9 mouse cellular contexts compared by ENCODE assay signal in genomic region chr16:23518567-23519369, GRCm38 (mm10). TPM values are rescaled to one million over a fixed set of nuclear protein-coding genes. Genes with fewer than 3 reads are reported as not detected.
DNase-seq lines count a peak whose midpoint lies in the region; ATAC-seq and TF ChIP-seq lines count a peak whose summit lies in the region.
"Had no signal": no experiment of that assay in that cellular context is flagged by ENCODE, and none has a peak within 500 bp of the region (broad histone marks: within the 10 kb centered on the region; RNA-seq: fewer than 3 reads in every experiment).

No protein-coding gene starts in this region.

- H3K27me3 ChIP-seq in heart, postnatal 0 days (ENCODE audit: control insufficient read depth, insufficient read depth, low read length), result no peaks in the 10 kb centered on the region
- no peaks in the 10 kb centered on the region for H3K27me3 ChIP-seq in C2C12 (ENCODE audit: control insufficient read depth, insufficient read depth, insufficient read length)
- no peaks in the 10 kb centered on the region; the same call in 1 of the 2 replicates for H3K27me3 ChIP-seq in liver, embryonic 13.5 days

- H3K79me2 ChIP-seq in C2C12 (ENCODE audit: control insufficient read depth, insufficient read depth), result no peaks in the 10 kb centered on the region

- intact Hi-C loops in heart, postnatal 14 days (cut with DNase I), result no loop called here

- peak overlapping the region; percentile 13 for H3ac ChIP-seq in C2C12 (ENCODE audit: control insufficient read depth, insufficient read length, low read depth)

- TF ChIP-seq EP300 in heart, postnatal 0 days (IDR thresholded peaks at IDR 0.05; ENCODE audit: low read depth), result no peak

- H3K36me3 ChIP-seq in heart, postnatal 0 days (replicated peaks; ENCODE audit: control insufficient read depth, insufficient read depth, low read length), result no peaks in the 10 kb centered on the region
- H3K36me3 ChIP-seq in C2C12 (ENCODE audit: control insufficient read depth, insufficient read depth), result no peaks in the 10 kb centered on the region
- H3K36me3 ChIP-seq in liver, embryonic 13.5 days, result no peaks in the 10 kb centered on the region

- H3K4me2 ChIP-seq in heart, postnatal 0 days (ENCODE audit: low read depth, low read length), result peak overlapping the region; percentile 64
- H3K4me2 ChIP-seq in liver, embryonic 13.5 days, result peak overlapping the region; percentile 49

- H3K4me1 ChIP-seq in heart, postnatal 0 days (ENCODE audit: control insufficient read depth, insufficient read depth), result peaks cover 22% of the 10 kb centered on the region
- H3K4me1 ChIP-seq in liver, embryonic 13.5 days (replicated peaks), result peaks cover 28% of the 10 kb centered on the region

- no peaks in the 10 kb centered on the region for H3K79me3 ChIP-seq in C2C12 (ENCODE audit: low read depth)

- H3K27ac ChIP-seq in heart, postnatal 0 days (ENCODE audit: low read depth), result no peak overlapping the region
- H3K27ac ChIP-seq in liver, embryonic 13.5 days, result peak overlapping the region; percentile 68

- no peak overlapping the region for H3K9ac ChIP-seq in heart, postnatal 0 days (replicated peaks; ENCODE audit: low read depth, low read length)
- H3K9ac ChIP-seq in liver, embryonic 13.5 days, result no peak overlapping the region

- no peak for ATAC-seq in heart, postnatal 0 days (ENCODE audit: insufficient read depth, low read depth)
- no peak for ATAC-seq in liver, embryonic 13.5 days (ENCODE audit: low read depth)
- no peak for ATAC-seq in erythroid progenitor cell, adult 5-6 weeks (replicated peaks; ENCODE audit: low FRiP score, poor library complexity, severe bottlenecking)
- ATAC-seq in frontal cortex, adult (ENCODE audit: low TSS enrichment), result no peak

- no peak overlapping the region for H3K4me3 ChIP-seq in heart, postnatal 0 days (ENCODE audit: low read depth, low read length)
- no peak overlapping the region for H3K4me3 ChIP-seq in C2C12 (ENCODE audit: insufficient read depth, poor library complexity, severe bottlenecking)
- H3K4me3 ChIP-seq in liver, embryonic 13.5 days (replicated peaks), result peak overlapping the region; percentile 50; the same call in 1 of the 2 replicates

- TF ChIP-seq CTCF in heart, postnatal 0 days (IDR thresholded peaks at IDR 0.05; ENCODE audit: low read depth), result no peak
- TF ChIP-seq CTCF in C2C12 (IDR thresholded peaks at IDR 0.05; ENCODE audit: control insufficient read depth, insufficient read depth, insufficient read length), result no peak

- no peak for DNase-seq in heart, postnatal 0 days (ENCODE audit: low spot score)
- DNase-seq in heart, postnatal 14 days, result no peak
- peak; percentile 53 to 72 for DNase-seq in adrenal gland, postnatal 36 days
- DNase-seq in liver, embryonic 13.5 days, result no peak
- DNase-seq in retina, postnatal 1 day, result no peak
- DNase-seq: kidney, adult 2 months had no signal

- no peaks in the 10 kb centered on the region for H3K9me3 ChIP-seq in heart, postnatal 0 days (replicated peaks; ENCODE audit: control insufficient read depth, low read length)
- no peaks in the 10 kb centered on the region for H3K9me3 ChIP-seq in liver, embryonic 13.5 days (replicated peaks)

- 65% methylated on average over 10 of the region's 10 CpGs for WGBS in heart, postnatal 0 days
- 66% methylated on average over 10 of the region's 10 CpGs for WGBS in liver, embryonic 13.5 days (ENCODE audit: insufficient replicate concordance)

TF ChIP-seq in C2C12, 6 proteins besides CTCF, POLR2A, EP300 and RAD21:
- TF ChIP-seq MYOG (IDR thresholded peaks at IDR 0.05; ENCODE audit: control insufficient read depth, extremely low read depth, insufficient read length) (no peak), MAX (IDR thresholded peaks at IDR 0.05) (no peak), FOSL1 (IDR thresholded peaks at IDR 0.05; ENCODE audit: insufficient read depth, low read length, poor library complexity, severe bottlenecking) (no peak), MYOD1 (IDR thresholded peaks at IDR 0.05; ENCODE audit: control insufficient read depth, insufficient read length, low read depth) (no peak), CEBPB (IDR thresholded peaks at IDR 0.05; ENCODE audit: low read depth) (peak; percentile 95), USF1 (IDR thresholded peaks at IDR 0.05; ENCODE audit: low read depth) (peak; percentile 86)

RNA-seq across cellular contexts. Expression of gene Rtp4, which starts 1.3 kb away (rescaled TPM):
- 9.8 and 42.1 TPM in 2 replicates for total RNA-seq in heart, postnatal 0 days (2014; rRNA removed; ENCODE audit: low replicate concordance)
- polyA plus RNA-seq in heart, postnatal 0 days (2015; fragmentation: Nextera tagmentation; extraction: Ambion mirVana), result 12.7 and 16.9 TPM in 2 replicates
- 1 to 10 TPM; 2.4 to 3.0 TPM for total RNA-seq in heart, postnatal 14 days (2021)
- polyA plus RNA-seq in C2C12 (2012; fragmentation: generic; extraction: Trizol), result 0.69 TPM
- total RNA-seq in adrenal gland, postnatal 36 days (2021), result 10 to 100 TPM; 16.6 to 19.8 TPM
- polyA plus RNA-seq in liver, embryonic 13.5 days (2015; fragmentation: Nextera tagmentation; extraction: Ambion mirVana), result 6.5 and 6.7 TPM in 2 replicates
- 11.9 and 16.3 TPM in 2 replicates for total RNA-seq in erythroid progenitor cell, adult 5-6 weeks (2015; ENCODE audit: low replicate concordance)
- total RNA-seq in erythroid progenitor cell, adult 5-6 weeks (2017; ENCODE audit: low replicate concordance), result 4.5 and 7.2 TPM in 2 replicates

RNA-seq across cellular contexts. Expression of gene Masp1, which starts 1.8 kb away (rescaled TPM):
- total RNA-seq in heart, postnatal 0 days (2014; rRNA removed; ENCODE audit: low replicate concordance), result 9.8 and 20.1 TPM in 2 replicates
- 6.6 and 7.7 TPM in 2 replicates for polyA plus RNA-seq in heart, postnatal 0 days (2015; fragmentation: Nextera tagmentation; extraction: Ambion mirVana)
- total RNA-seq in heart, postnatal 14 days (2021), result 10 to 100 TPM; 20.5 to 23.5 TPM
- 16.5 TPM for polyA plus RNA-seq in C2C12 (2012; fragmentation: generic; extraction: Trizol)
- 100 to 1,000 TPM in 1 of 2 experiments, 10 to 100 TPM in 1; 62.4 to 152 TPM for total RNA-seq in adrenal gland, postnatal 36 days (2021)
- 14.3 and 17.8 TPM in 2 replicates for polyA plus RNA-seq in liver, embryonic 13.5 days (2015; fragmentation: Nextera tagmentation; extraction: Ambion mirVana)
- not detected in 2 replicates for total RNA-seq in erythroid progenitor cell, adult 5-6 weeks (2015; ENCODE audit: low replicate concordance)
- not detected in 2 replicates for total RNA-seq in erythroid progenitor cell, adult 5-6 weeks (2017; ENCODE audit: low replicate concordance)

Comparison
In these comparisons a context has a peak if more than half of its experiments do, and no peak if none do; other contexts are left out.
1. DNase-seq: peak in adrenal gland, postnatal 36 days (2 of 2); none in heart, postnatal 0 days (single experiment), heart, postnatal 14 days (0 of 2), liver, embryonic 13.5 days (single experiment) and retina, postnatal 1 day (single experiment).
2. RNA of gene Masp1, which starts 1.8 kb away (total RNA-seq): 62.4 to 152 TPM in adrenal gland, postnatal 36 days, 20.5 to 23.5 TPM in heart, postnatal 14 days and 9.8 to 20.1 TPM in heart, postnatal 0 days; not detected in erythroid progenitor cell, adult 5-6 weeks; every median in the first group is over 10 times any median in the second.